Mouse (Mus musculus): ENCODE data around the gene Sh2d2a. TPM values are rescaled to one million over a fixed set of nuclear protein-coding genes. Genes with fewer than 3 reads are reported as not detected.
A peak's percentile ranks its signal among the peaks of the same experiment; 100 is the strongest.
"Not testable (repeated sequence)": the region's sequence is repeated elsewhere in the genome, so short reads cannot be mapped to it uniquely, and the experiment has no call there.

Gene Sh2d2a
- polyA plus RNA-seq (2012; rRNA removed) = 0.04 TPM in 1 of 2 replicates, not detected in the other

GRCm38 (mm10) chr3:87846650-87847110 lies at the start of gene Sh2d2a:
Sh2d2a (plus strand) TSS chr3:87846755.
- DNase-seq (ENCODE audit: low read depth) = no peak
- TF ChIP-seq CTCF (IDR thresholded peaks at IDR 0.05; ENCODE audit: borderline replicate concordance, extremely low read depth, insufficient read depth, insufficient read length) (no peak), POLR2A (IDR thresholded peaks at IDR 0.05; ENCODE audit: borderline replicate concordance, extremely low read depth, insufficient read depth, insufficient read length, poor library complexity, severe bottlenecking) (no peak)

- TF ChIP-seq POLR2A (IDR thresholded peaks at IDR 0.05; ENCODE audit: borderline replicate concordance, extremely low read depth, insufficient read depth, insufficient read length, poor library complexity, severe bottlenecking) (no peak), CTCF (IDR thresholded peaks at IDR 0.05; ENCODE audit: borderline replicate concordance, extremely low read depth, insufficient read depth, insufficient read length) (no peak)
- no peak for DNase-seq (ENCODE audit: low read depth)
These were observed 44.9 kb upstream of the Sh2d2a start for GRCm38 (mm10) chr3:87801681-87802080.

GRCm38 (mm10) chr3:87804038-87804677 lies 42.4 kb upstream of the Sh2d2a start:
- no peak for TF ChIP-seq CTCF (IDR thresholded peaks at IDR 0.05; ENCODE audit: borderline replicate concordance, extremely low read depth, insufficient read depth, insufficient read length)
- TF ChIP-seq POLR2A (IDR thresholded peaks at IDR 0.05; ENCODE audit: borderline replicate concordance, extremely low read depth, insufficient read depth, insufficient read length, poor library complexity, severe bottlenecking) = no peak

GRCm38 (mm10) chr3:87809322-87809962 lies 37.1 kb upstream of the Sh2d2a start:
- TF ChIP-seq POLR2A (IDR thresholded peaks at IDR 0.05; ENCODE audit: borderline replicate concordance, extremely low read depth, insufficient read depth, insufficient read length, poor library complexity, severe bottlenecking) (no peak), CTCF (IDR thresholded peaks at IDR 0.05; ENCODE audit: borderline replicate concordance, extremely low read depth, insufficient read depth, insufficient read length) (no peak)
- DNase-seq (ENCODE audit: low read depth) = no peak

More at GRCm38 (mm10) chr3:87804038-87804677, 42.4 kb upstream of the Sh2d2a start:
- no peak for DNase-seq (ENCODE audit: low read depth)

- no peak for TF ChIP-seq POLR2A (IDR thresholded peaks at IDR 0.05; ENCODE audit: borderline replicate concordance, extremely low read depth, insufficient read depth, insufficient read length, poor library complexity, severe bottlenecking)
- no peak for TF ChIP-seq CTCF (IDR thresholded peaks at IDR 0.05; ENCODE audit: borderline replicate concordance, extremely low read depth, insufficient read depth, insufficient read length)
- no peak for DNase-seq (ENCODE audit: low read depth)
These were observed 35.3 kb upstream of the Sh2d2a start for GRCm38 (mm10) chr3:87811297-87811696.

- no peak for DNase-seq (ENCODE audit: low read depth)
- TF ChIP-seq POLR2A (IDR thresholded peaks at IDR 0.05; ENCODE audit: borderline replicate concordance, extremely low read depth, insufficient read depth, insufficient read length, poor library complexity, severe bottlenecking) (no peak), CTCF (IDR thresholded peaks at IDR 0.05; ENCODE audit: borderline replicate concordance, extremely low read depth, insufficient read depth, insufficient read length) (no peak)
These were observed 34.1 kb upstream of the Sh2d2a start for GRCm38 (mm10) chr3:87812413-87812812.

GRCm38 (mm10) chr3:87812873-87813272 lies 33.7 kb upstream of the Sh2d2a start:
- DNase-seq (ENCODE audit: low read depth) = no peak
- TF ChIP-seq CTCF (IDR thresholded peaks at IDR 0.05; ENCODE audit: borderline replicate concordance, extremely low read depth, insufficient read depth, insufficient read length) (no peak), POLR2A (IDR thresholded peaks at IDR 0.05; ENCODE audit: borderline replicate concordance, extremely low read depth, insufficient read depth, insufficient read length, poor library complexity, severe bottlenecking) (no peak)

GRCm38 (mm10) chr3:87816166-87816565 lies 30.4 kb upstream of the Sh2d2a start:
- no peak for DNase-seq (ENCODE audit: low read depth)
- no peak for TF ChIP-seq POLR2A (IDR thresholded peaks at IDR 0.05; ENCODE audit: borderline replicate concordance, extremely low read depth, insufficient read depth, insufficient read length, poor library complexity, severe bottlenecking)
- no peak for TF ChIP-seq CTCF (IDR thresholded peaks at IDR 0.05; ENCODE audit: borderline replicate concordance, extremely low read depth, insufficient read depth, insufficient read length)

GRCm38 (mm10) chr3:87816646-87817093 lies 29.9 kb upstream of the Sh2d2a start:
- DNase-seq (ENCODE audit: low read depth) = peak; percentile 86
- TF ChIP-seq POLR2A (IDR thresholded peaks at IDR 0.05; ENCODE audit: borderline replicate concordance, extremely low read depth, insufficient read depth, insufficient read length, poor library complexity, severe bottlenecking) (no peak), CTCF (IDR thresholded peaks at IDR 0.05; ENCODE audit: borderline replicate concordance, extremely low read depth, insufficient read depth, insufficient read length) (peak; percentile 88)

- TF ChIP-seq CTCF (IDR thresholded peaks at IDR 0.05; ENCODE audit: borderline replicate concordance, extremely low read depth, insufficient read depth, insufficient read length) = no peak
- DNase-seq (ENCODE audit: low read depth) = peak; percentile 37
These were observed 28.3 kb upstream of the Sh2d2a start for GRCm38 (mm10) chr3:87818226-87818625.

- DNase-seq (ENCODE audit: low read depth) = not testable (repeated sequence)
These were observed 22.3 kb upstream of the Sh2d2a start, which contains the start of gene Pear1 for GRCm38 (mm10) chr3:87824206-87824605. Pear1 (minus strand) TSS chr3:87824306.

GRCm38 (mm10) chr3:87828435-87828834 lies 18.1 kb upstream of the Sh2d2a start:
- no peak for TF ChIP-seq POLR2A (IDR thresholded peaks at IDR 0.05; ENCODE audit: borderline replicate concordance, extremely low read depth, insufficient read depth, insufficient read length, poor library complexity, severe bottlenecking)
- TF ChIP-seq CTCF (IDR thresholded peaks at IDR 0.05; ENCODE audit: borderline replicate concordance, extremely low read depth, insufficient read depth, insufficient read length) = no peak
- DNase-seq (ENCODE audit: low read depth) = no peak

Data from brain, embryonic 14.5 days (tissue).